Mouse (Mus musculus): ENCODE results near the gene Spryd7.
A peak's percentile ranks its signal among the peaks of the same experiment; 100 is the strongest.
"Not testable (repeated sequence)": the region's sequence is repeated elsewhere in the genome, so short reads cannot be mapped to it uniquely, and the experiment has no call there.

Spryd7 gene

GRCm38 (mm10) chr14:61556289-61557147 is at the start of gene Spryd7:
Spryd7 (minus strand) TSS chr14:61556886.
- DNase-seq: peak; percentile 99

- DNase-seq: not testable (repeated sequence)
Measured at GRCm38 (mm10) chr14:61606088-61606487, 49.4 kb upstream of the Spryd7 start.

- no peak for DNase-seq
Measured at GRCm38 (mm10) chr14:61604081-61604480, 47.4 kb upstream of the Spryd7 start.

- no peak for DNase-seq
Measured at GRCm38 (mm10) chr14:61603069-61603755, 46.5 kb upstream of the Spryd7 start.

GRCm38 (mm10) chr14:61601348-61601747 is 44.7 kb upstream of the Spryd7 start:
- no peak for DNase-seq

- DNase-seq: peak; percentile 93 to 96
Measured at GRCm38 (mm10) chr14:61599057-61599806, 42.5 kb upstream of the Spryd7 start.

GRCm38 (mm10) chr14:61597968-61598367 is 41.3 kb upstream of the Spryd7 start, which contains the start of gene Trim13:
Trim13 (plus strand) TSS chr14:61598247.
- DNase-seq: peak in 1 of 2 experiments; percentile 19

- no peak for DNase-seq
Measured at GRCm38 (mm10) chr14:61596719-61597426, 40.2 kb upstream of the Spryd7 start.

GRCm38 (mm10) chr14:61589288-61590065 is 32.8 kb upstream of the Spryd7 start:
- no peak for DNase-seq

- no peak for DNase-seq
Measured at GRCm38 (mm10) chr14:61575941-61576340, 19.3 kb upstream of the Spryd7 start.

GRCm38 (mm10) chr14:61575066-61575465 is 18.4 kb upstream of the Spryd7 start:
- no peak for DNase-seq

- no peak for DNase-seq
Measured at GRCm38 (mm10) chr14:61572131-61572530, 15.4 kb upstream of the Spryd7 start.

- DNase-seq: peak; percentile 94 to 96
Measured at GRCm38 (mm10) chr14:61571366-61571765, 14.7 kb upstream of the Spryd7 start.

- DNase-seq: no peak
Measured at GRCm38 (mm10) chr14:61569344-61569743, 12.7 kb upstream of the Spryd7 start.

GRCm38 (mm10) chr14:61566211-61566610 is 9.5 kb upstream of the Spryd7 start:
- not testable (repeated sequence) for DNase-seq

- no peak for DNase-seq
Measured at GRCm38 (mm10) chr14:61559856-61560255, 3.2 kb upstream of the Spryd7 start.

- no peak for DNase-seq
Measured at GRCm38 (mm10) chr14:61558901-61559300, 2.2 kb upstream of the Spryd7 start.

GRCm38 (mm10) chr14:61555931-61556288 is 776 bp downstream of the Spryd7 start:
- no peak for DNase-seq

- no peak for DNase-seq
Measured at GRCm38 (mm10) chr14:61548614-61549013, 8.1 kb downstream of the Spryd7 start.

- peak in 1 of 2 experiments; percentile 6 for DNase-seq
Measured at GRCm38 (mm10) chr14:61537772-61538171, 18.9 kb downstream of the Spryd7 start.

- DNase-seq: no peak
Measured at GRCm38 (mm10) chr14:61536631-61537264, 19.9 kb downstream of the Spryd7 start.

Data from cerebellum, postnatal 10 days (tissue).